Mouse (Mus musculus): Measurements from ENCODE around the gene Ankrd24.

Gene Ankrd24

GRCm38 (mm10) chr10:81628390-81628789, at the start of gene Ankrd24:
TSS of gene Ankrd24 (plus strand) at chr10:81628540.
- DNase-seq, result no peak

DNA sequence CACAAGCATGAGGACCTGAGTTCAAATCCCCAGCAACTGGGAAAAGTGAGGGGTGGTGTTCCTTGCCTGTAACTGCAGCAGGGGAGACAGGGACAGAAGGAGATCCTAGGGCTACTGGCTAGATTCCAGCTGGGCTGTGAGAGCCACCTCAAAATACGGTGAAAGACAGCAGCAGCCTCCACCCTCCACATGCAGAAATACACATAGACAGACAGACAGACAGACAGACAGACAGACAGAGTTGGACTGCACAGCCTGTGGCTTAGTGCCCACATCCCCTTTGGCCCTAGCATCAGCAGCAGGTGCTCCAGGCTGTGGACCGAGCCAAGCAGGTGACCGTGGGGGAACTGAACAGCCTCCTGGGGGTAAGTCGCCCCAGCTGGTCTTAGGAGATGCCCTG, 48.4 kb upstream of the Ankrd24 start:
- no peak for DNase-seq

- DNase-seq, result peak in 1 of 2 experiments; percentile 39
Observed at GRCm38 (mm10) chr10:81580441-81581070, 47.8 kb upstream of the Ankrd24 start.

- DNase-seq, result no peak
Observed at GRCm38 (mm10) chr10:81583347-81583746, 45.0 kb upstream of the Ankrd24 start.

- no peak for DNase-seq
Observed at GRCm38 (mm10) chr10:81588739-81589138, 39.6 kb upstream of the Ankrd24 start.

DNA sequence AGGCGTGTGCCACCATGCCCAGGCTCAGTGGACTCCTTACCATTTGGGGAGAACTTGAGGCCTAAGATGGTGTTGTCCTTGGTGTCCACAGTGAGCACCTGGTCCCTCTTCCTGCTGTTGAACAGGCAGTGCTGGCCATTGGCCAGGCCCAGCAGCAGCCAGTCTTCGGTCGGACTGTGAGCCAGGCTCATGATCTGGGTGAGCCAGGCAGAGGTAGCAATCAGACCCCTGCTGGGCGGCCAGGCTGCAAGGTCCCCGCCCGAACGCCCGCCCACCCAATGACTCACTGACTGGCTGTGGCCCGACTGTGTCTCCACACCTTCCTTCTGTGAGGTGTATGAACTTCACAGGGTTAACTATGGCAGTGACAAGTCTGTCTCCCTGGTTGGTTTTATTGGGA, 36.5 kb upstream of the Ankrd24 start:
- DNase-seq, result no peak

DNA sequence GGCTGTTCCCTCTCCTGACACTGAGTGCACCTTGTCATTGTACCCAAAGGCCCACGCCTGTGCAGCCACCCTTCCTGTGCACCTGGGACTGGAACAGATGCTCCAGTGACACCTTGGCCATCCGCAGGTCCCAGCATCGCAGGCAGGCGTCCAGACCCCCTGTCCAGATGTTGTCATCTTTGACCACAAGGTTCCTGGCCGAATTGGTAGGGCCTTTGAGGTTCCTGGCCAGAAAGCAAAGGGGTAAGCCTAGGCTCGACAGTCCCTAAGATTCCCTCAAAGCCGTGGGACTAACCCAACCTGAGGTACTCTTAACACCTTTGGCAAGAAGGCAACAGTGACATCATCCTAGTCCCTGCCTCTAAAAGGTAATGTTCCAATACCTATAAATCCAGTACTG, 35.7 kb upstream of the Ankrd24 start:
- no peak for DNase-seq

GRCm38 (mm10) chr10:81593223-81593622, 35.1 kb upstream of the Ankrd24 start:
- no peak for DNase-seq

DNA sequence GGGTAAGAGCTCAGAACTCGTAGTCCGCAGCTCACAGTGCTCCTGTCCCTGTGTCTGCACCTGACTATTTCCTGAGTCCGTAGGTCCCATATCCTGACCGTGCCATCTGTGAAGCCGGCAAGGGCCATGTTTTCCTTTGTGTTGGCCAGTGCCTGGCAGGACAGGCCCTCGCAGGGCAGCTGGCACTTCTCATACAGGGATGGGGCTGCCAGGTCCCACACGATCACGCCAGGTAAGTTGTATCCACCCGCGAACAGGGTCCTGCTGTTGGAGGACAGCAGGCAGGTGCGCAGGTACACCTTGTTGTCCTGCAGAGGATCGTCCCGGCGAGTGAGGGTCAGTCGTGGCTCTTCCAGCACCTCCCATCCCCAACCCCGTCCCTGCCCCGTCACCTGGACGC, 34.4 kb upstream of the Ankrd24 start:
- DNase-seq, result no peak

DNA sequence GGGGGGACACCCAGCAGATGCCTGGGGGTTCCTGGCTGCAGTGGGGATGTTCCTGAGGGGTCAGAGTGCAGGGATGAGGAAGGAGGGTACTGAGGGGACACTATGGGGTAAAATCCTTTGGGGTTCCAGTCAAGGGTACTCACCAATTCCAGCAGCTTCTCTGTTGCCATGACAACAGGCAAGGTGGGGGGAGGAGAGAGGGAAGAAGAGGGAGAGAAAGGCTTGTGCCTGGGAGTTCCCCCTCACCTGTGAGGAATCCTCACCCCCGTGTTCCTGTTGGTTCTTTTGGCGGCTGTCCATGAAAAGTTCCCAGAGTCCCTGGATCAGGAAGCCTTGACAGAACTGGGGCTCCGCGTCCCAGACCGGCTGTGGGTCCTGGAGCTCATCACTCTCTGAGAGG, 32.7 kb upstream of the Ankrd24 start:
- no peak for DNase-seq

DNA sequence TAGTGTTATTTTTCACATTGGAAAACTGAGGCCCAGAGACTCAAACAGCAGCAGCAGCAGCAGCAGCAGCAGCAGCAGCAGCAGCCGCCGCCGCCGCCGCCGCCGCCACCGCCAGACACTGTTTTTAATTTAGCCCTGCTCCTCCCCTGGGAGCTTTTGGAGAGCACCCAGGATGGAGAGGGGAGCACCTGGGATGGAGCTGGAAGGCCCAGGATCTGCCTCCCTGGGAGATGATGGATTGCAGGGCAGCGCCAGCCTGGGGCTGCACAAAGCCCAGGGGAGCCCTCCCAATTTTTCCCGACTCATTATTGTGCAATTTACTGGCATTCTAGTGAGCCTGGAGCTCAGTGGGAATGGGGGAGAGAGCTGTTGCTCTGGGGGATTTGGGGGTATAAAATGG, 31.7 kb upstream of the Ankrd24 start:
- no peak for DNase-seq

- peak in 1 of 2 experiments; percentile 36 for DNase-seq
Observed at GRCm38 (mm10) chr10:81597137-81597950, 31.0 kb upstream of the Ankrd24 start.

DNA sequence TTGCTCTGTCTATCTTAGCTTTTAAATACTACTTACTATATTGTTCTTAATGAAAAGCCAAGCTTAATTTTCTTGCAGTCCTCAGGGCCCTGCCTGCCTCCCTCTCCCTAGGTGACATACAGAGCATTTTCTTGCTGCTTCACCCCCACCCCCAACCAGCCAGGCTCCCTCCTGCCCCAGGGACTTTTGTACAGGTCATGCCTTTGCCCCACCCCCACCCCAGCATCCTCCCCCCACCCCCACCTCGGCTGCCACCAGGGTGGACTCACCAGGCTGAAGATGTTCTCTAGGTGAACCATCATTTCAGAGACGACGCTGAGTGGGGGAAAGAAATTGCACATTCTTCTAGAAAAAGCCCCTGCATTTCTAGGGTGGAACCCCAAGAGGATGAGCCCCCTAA, 30.0 kb upstream of the Ankrd24 start:
- DNase-seq, result no peak

GRCm38 (mm10) chr10:81598871-81599270, 29.5 kb upstream of the Ankrd24 start:
- DNase-seq, result no peak

DNA sequence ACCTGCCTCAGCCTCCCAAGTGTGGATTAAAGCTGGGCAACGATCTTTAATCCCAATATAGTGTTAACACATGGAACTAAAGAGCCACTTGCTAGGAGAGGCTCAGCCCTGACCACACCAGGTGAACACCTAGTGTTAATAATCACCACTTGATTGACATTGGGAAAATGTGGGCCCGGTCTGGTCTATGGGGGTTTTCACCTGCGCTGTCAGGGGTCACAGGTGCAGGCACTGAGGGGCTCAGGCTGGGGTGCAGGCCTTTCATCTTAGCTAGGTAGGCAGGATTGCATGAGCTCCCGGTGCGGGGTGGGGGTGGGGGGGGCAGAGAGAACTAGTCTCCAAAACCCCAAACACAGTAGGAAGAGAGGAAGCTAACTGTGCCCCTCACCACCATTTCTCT, 28.7 kb upstream of the Ankrd24 start:
- no peak for DNase-seq

DNA sequence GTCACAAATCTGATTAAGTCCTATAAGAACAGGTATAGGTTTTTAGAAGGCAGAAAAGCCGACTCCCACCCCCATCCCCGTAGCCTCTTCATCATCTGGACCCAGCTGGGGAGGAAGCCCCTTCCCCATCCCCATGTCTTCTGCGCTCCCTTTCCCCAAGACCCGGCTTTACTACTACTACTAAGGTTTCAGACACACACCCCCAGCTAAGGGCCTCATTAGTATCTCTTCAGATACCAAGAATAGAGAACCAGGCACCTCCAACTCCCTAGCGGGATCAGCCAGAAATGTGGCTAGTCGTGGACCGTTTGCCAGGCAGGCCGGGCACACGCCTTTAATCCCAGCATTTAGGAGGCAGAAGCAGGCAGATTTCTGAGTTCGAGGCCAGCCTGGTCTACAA, 28.2 kb upstream of the Ankrd24 start:
- no peak for DNase-seq

GRCm38 (mm10) chr10:81600738-81601203, 27.6 kb upstream of the Ankrd24 start, which contains the start of gene Tle6:
TSS of gene Tle6 (minus strand) at chr10:81601073.
- DNase-seq, result peak; percentile 97 to 98

DNA sequence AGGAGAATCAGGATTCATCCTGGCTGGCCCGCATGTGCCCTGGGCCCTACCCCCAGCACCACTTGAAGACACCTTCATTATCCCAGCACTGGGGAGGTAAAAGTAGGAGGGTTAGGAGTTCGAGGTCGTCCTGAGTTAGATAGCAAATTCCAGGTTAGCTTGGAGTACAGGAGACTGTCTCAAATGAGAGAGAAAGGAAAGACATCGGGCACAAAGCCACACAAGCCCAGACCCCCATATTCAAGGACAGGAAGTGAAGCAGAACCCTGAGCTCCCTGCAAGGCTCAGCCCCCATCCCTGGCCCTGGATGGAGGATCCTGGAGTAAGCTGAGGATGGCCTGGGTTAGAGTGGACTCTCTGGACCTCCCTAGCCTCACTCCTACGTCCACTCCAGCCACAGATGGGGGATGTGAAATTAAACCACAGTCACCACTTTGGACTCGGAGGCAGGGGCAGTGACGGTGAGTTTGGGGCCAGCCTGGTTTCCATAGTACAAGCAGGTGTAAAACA, 26.9 kb upstream of the Ankrd24 start:
- no peak for DNase-seq

DNA sequence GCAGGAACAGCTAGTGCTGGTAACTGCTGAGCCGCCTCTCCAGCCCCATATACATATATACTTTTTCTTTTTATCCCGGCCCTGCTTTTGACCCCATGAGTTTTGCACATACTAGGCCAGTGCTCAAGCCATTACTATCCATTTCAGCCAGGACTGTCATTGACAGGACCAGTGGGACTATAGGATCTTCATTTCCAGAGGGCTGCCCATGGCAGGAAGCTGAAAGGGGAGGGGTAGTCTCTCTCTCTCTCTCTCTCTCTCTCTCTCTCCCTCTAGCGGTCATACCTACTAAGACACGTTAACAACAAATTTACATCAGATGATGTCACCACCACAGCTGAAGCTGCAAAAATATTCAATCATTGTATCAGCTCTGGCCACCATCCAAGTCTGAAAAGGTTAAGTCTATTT, 25.6 kb upstream of the Ankrd24 start:
- peak; percentile 18 to 45 for DNase-seq

- DNase-seq, result no peak
Observed at GRCm38 (mm10) chr10:81604019-81604967, 24.0 kb upstream of the Ankrd24 start.

- DNase-seq, result peak; percentile 84 to 93
Observed at GRCm38 (mm10) chr10:81604968-81605665, 23.2 kb upstream of the Ankrd24 start.

- DNase-seq, result no peak
Observed at GRCm38 (mm10) chr10:81605666-81605973, 22.7 kb upstream of the Ankrd24 start.

Data from kidney, postnatal 36 days (tissue).